Mouse (Mus musculus) MEL-GATA-1-ER (cell line): Measurements from ENCODE around the gene Fdx1l.
A peak's percentile ranks its signal among the peaks of the same experiment; 100 is the strongest.

Experiments used
- DNase-seq: peaks from one replicate; pipeline ENCODE4 v3.0.0-alpha.2; 2012; ENCODE audit warnings: low read depth; ENCODE audit errors: extremely low read depth

The Fdx1l gene

GRCm38 (mm10) chr9:21029291-21030054 is 43.9 kb downstream of the Fdx1l start, which contains the start of gene Icam4:
TSS of gene Icam4 (plus strand) at chr9:21029373.
- DNase-seq, result peak; percentile 94

- no peak for DNase-seq
Observed at GRCm38 (mm10) chr9:21028560-21029110, 44.8 kb downstream of the Fdx1l start.

- DNase-seq, result no peak
Observed at GRCm38 (mm10) chr9:21027774-21028290, 45.6 kb downstream of the Fdx1l start.

- DNase-seq, result no peak
Observed at GRCm38 (mm10) chr9:21026849-21027248, 46.6 kb downstream of the Fdx1l start.

- DNase-seq, result no peak
Observed at GRCm38 (mm10) chr9:21025258-21025810, 48.1 kb downstream of the Fdx1l start.

GRCm38 (mm10) chr9:21022726-21023125 is 50.7 kb downstream of the Fdx1l start:
- DNase-seq, result no peak

- DNase-seq, result no peak
Observed at GRCm38 (mm10) chr9:21022288-21022687, 51.1 kb downstream of the Fdx1l start.

- DNase-seq, result no peak
Observed at GRCm38 (mm10) chr9:21021363-21021762, 52.1 kb downstream of the Fdx1l start.

- no peak for DNase-seq
Observed at GRCm38 (mm10) chr9:21018600-21018999, 54.8 kb downstream of the Fdx1l start.
